Mouse (Mus musculus) leukemia stem cell, adult 10-12 weeks (primary cell): ENCODE measurements around the gene Ptchd1. TPM values are rescaled to one million over a fixed set of nuclear protein-coding genes. Genes with fewer than 3 reads are reported as not detected.

Experiments
- polyA plus RNA-seq: library from polyadenylated mRNA; stranded (reverse); fragments of >175 nt; gene quantifications from 2 replicates; pipeline ENCODE4 v1.2.3, GENCODE M21; 2012; ENCODE audit warnings: low replicate concordance

Gene Ptchd1
- 0.17 TPM in 1 of 2 replicates, not detected in the other for polyA plus RNA-seq

GRCm38 (mm10) chrX:155623701-155624281, at the start of gene Ptchd1:
Gene Ptchd1 (minus strand): TSS chrX:155623814.

GRCm38 (mm10) chrX:155624341-155624841, 777 bp upstream of the Ptchd1 start, which contains the start of gene Gm15155:
Gene Gm15155 (plus strand): TSS chrX:155624741.

Other genes with a start within 250 kb of the Ptchd1 start
- not detected in 2 replicates for gene Gm15155, start 927 bp upstream of the Ptchd1 start, polyA plus RNA-seq